8 mouse cellular contexts compared by ENCODE assay signal in genomic region chr2:155019673-155020072, GRCm38 (mm10). TPM values are rescaled to one million over a fixed set of nuclear protein-coding genes. Genes with fewer than 3 reads are reported as not detected.
A peak's percentile ranks its signal among the peaks of the same experiment; 100 is the strongest.
DNase-seq lines count a peak whose midpoint lies in the region; ATAC-seq lines count a peak whose summit lies in the region.

No protein-coding gene starts in this region.

- peak overlapping the region; percentile 98 for H3K4me2 ChIP-seq in hindbrain, embryonic 14.5 days (replicated peaks)

- under 1% methylated on average over 22 of the region's 22 CpGs for WGBS in hindbrain, embryonic 14.5 days

- peak overlapping the region; percentile 80 for H3K27ac ChIP-seq in hindbrain, embryonic 14.5 days

- no peaks in the 10 kb centered on the region for H3K9me3 ChIP-seq in hindbrain, embryonic 14.5 days (ENCODE audit: control insufficient read depth, low read length)

- no peaks in the 10 kb centered on the region for H3K36me3 ChIP-seq in hindbrain, embryonic 14.5 days (replicated peaks; ENCODE audit: control insufficient read depth, insufficient read depth)

- peak; percentile 89 to 93 for DNase-seq in cerebellum, postnatal 4 days (ENCODE audit: low spot score in 2 of 2)
- peak; percentile 89 to 93 for DNase-seq in frontal cortex, postnatal 36 days (ENCODE audit: low spot score in 2 of 2)
- peak; percentile 96 for DNase-seq in hindbrain, embryonic 14.5 days (ENCODE audit: low spot score)
- DNase-seq in layer of hippocampus, postnatal 25 days (ENCODE audit: extremely low spot score in 1 of 2, low spot score in 1 of 2), result peak; percentile 71 to 94
- peak; percentile 94 for DNase-seq in lung, postnatal 14 days
- DNase-seq in ovary, postnatal 36 days (ENCODE audit: low spot score), result peak; percentile 89
- DNase-seq in thymus, postnatal 36 days, result peak; percentile 73 to 84

- H3K4me3 ChIP-seq in hindbrain, embryonic 14.5 days (replicated peaks; ENCODE audit: low read length), result peak overlapping the region; percentile 44

- H3K27me3 ChIP-seq in hindbrain, embryonic 14.5 days (ENCODE audit: control insufficient read depth, insufficient read depth, low read length), result no peaks in the 10 kb centered on the region

- H3K9ac ChIP-seq in hindbrain, embryonic 14.5 days, result peak overlapping the region; percentile 69

- H3K4me1 ChIP-seq in hindbrain, embryonic 14.5 days (replicated peaks; ENCODE audit: control insufficient read depth, insufficient read depth, low read length), result 0 out of 2 replicates have a peak, but pooled peaks cover 9% of the 10 kb centered on the region

- ATAC-seq in activated CD4-positive, CD25-positive, alpha-beta regulatory T cell, adult 4 months, result peak; percentile 41
- peak; percentile 69; the same call in 1 of the 2 replicates for ATAC-seq in hindbrain, embryonic 14.5 days (ENCODE audit: low FRiP score)

RNA-seq across cellular contexts. Expression of gene Gm14226, which starts 1.6 kb away (rescaled TPM):
- under 1 TPM in 1 of 2 experiments, not detected in 1; 0.19 TPM for polyA plus RNA-seq in activated CD4-positive, CD25-positive, alpha-beta regulatory T cell, adult 4 months (2017; shearing (Covaris generic))
- polyA plus RNA-seq in hindbrain, embryonic 14.5 days (2014; fragmentation: Nextera tagmentation; extraction: Ambion mirVana), result 0.10 TPM in 1 of 2 replicates, not detected in the other
- under 1 TPM; 0.25 to 0.26 TPM for total RNA-seq in layer of hippocampus, postnatal 25 days (2021)

RNA-seq across cellular contexts. Expression of gene Ahcy, which starts 54.6 kb away (rescaled TPM):
- 10 to 100 TPM; 30.2 to 50.5 TPM for polyA plus RNA-seq in activated CD4-positive, CD25-positive, alpha-beta regulatory T cell, adult 4 months (2017; shearing (Covaris generic))
- polyA plus RNA-seq in hindbrain, embryonic 14.5 days (2014; fragmentation: Nextera tagmentation; extraction: Ambion mirVana), result 32.9 and 34.1 TPM in 2 replicates
- total RNA-seq in layer of hippocampus, postnatal 25 days (2021), result 10 to 100 TPM; 15.4 TPM

Comparison
In these comparisons a context has a peak if more than half of its experiments do, and no peak if none do; other contexts are left out.
1. Peak in every context shown above with its lines: DNase-seq, ATAC-seq, H3K4me3 ChIP-seq and H3K27ac ChIP-seq.